Mouse (Mus musculus) T-helper 2 cell (primary cell): ENCODE results near the gene Nr4a3.

ENCODE experiments used
- in situ Hi-C: fragments of 300-600 bp; cut with MboI, MseI; formaldehyde crosslinking; loops from one replicate; pipeline ENCODE4 v1.15.1; 2025; ENCODE audit warnings: high pct_unique_total_duplicates

Nr4a3 gene

DNA sequence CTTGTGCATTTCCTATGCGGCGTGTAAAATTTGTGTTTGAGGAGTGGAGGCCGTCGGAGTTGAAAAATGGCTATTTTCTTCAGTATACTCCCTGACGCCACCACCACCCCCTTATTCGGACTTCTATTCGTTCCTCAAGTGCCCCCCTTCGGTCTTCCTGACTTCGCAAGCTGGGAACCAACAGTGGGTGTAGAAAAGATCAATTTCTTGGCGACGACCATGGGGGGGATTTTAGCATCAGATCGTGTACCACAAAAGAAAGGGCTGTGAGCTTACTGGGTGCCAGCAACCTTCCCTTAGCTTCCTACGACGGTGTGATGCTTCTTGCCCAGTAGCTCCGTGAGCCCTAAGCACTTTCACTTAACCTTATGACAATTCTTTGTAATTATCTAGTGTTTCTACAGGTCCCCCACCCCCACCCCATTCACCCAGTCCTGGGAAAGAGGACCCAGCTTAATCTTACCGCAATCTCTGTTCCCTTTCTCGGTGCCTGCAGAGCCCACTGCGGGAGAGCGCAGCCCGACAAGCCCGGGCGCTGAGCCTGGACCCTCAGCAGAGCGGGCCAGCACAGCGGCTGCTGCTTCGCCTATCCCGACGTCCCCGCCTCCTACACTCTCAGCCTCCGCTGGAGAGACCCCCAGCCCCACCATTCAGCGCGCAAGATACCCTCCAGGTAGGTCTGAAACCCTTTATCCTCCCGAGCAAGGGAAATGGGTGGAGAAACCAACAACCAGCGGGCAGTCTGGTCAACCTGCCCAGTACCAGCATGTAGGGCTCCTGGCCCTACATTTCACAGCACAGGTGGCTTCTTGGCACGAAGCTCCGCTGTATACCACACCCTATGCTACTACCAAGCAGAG, 3.7 kb downstream of the Nr4a3 start:
- in situ Hi-C loops, result loop anchor here (5.0 kb wide), 1 partner anchor 234 kb away; no protein-coding TSS in a partner anchor

GRCm38 (mm10) chr4:48050020-48050419, 5.1 kb downstream of the Nr4a3 start:
- in situ Hi-C loops, result no loop called here

DNA sequence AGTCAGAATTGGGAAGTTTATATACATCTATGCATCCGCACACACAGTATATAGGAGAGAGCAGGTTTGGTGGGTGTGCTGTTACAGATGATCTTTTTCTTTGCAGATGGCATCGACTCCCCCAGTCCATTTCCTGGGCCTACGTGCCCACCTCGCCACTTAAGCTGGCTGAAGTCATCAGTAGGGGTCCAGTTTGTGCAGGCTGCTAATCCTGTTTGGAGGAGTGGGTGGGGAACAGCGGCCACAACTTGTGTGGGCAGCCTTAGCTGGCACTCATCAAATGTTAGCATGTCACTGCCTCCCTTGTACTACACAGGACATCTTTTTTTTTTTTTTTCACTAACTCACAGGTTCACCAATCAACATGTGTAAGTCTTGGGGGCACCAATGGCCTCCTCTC, 5.5 kb downstream of the Nr4a3 start:
- in situ Hi-C loops, result no loop called here

GRCm38 (mm10) chr4:48051086-48051673, 6.2 kb downstream of the Nr4a3 start:
- in situ Hi-C loops, result no loop called here

GRCm38 (mm10) chr4:48051674-48052121, 6.7 kb downstream of the Nr4a3 start:
- in situ Hi-C loops, result no loop called here

DNA sequence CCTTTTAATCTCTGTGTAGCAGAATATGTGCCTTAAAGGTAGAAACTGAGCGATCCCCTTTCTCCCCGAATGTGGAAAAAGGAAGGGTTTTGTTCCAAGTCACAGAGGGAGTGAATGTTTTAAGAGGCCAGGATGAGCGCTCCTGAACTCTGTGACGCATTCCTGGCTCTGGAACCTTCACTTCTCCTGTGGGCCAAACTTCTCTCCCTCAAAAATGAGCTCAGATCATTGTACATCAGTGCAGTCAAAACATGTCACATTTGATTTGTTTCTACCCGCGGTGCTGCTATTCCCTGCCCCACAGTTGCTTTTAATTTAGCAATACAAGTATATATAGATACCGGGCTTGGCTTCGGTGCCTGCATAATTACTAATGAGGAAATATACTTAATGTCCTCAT, 16.8 kb downstream of the Nr4a3 start:
- in situ Hi-C loops, result no loop called here

DNA sequence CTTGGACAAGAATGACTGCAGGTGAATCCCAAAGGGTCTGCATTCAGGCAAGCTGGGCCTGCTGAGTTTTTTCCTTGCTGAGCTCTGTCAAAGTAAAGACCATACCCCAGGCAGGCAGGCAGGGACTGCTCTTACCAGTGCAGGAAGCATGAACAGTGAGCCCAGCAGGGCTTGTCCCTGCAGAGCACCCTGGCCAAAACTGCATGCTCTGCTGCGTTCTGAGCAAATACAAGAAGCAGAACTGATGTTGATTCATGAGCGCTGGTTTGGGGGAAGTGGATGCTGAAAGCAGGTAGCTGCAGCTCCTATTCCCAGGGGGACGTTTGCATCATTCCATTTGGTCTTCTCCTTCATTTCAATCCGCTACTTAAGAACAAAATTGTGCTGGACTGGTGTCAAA, 19.4 kb downstream of the Nr4a3 start:
- in situ Hi-C loops, result no loop called here

DNA sequence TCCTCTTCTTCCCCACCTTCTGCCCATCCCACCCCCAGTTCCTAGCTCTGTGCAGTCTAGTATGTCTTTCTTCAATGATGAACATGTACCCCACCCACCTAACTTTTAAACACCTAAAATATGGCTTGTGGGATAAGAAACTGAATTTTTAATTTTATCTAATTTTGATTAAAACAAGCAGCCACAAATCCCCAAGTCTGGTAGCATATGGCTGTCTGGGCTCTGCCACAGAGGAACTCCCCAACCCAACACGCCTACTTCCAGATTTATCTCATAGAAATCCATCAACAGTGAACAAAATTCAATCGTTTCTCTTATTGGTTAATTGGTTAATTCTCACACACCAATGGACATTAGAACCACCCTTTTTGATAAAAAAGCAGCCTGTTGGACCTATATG, 21.7 kb downstream of the Nr4a3 start:
- in situ Hi-C loops, result no loop called here

- in situ Hi-C loops, result no loop called here
Observed at GRCm38 (mm10) chr4:48069111-48069510, 24.2 kb downstream of the Nr4a3 start.

GRCm38 (mm10) chr4:48072006-48072405, 27.1 kb downstream of the Nr4a3 start:
- in situ Hi-C loops, result no loop called here

- in situ Hi-C loops, result no loop called here
Observed at GRCm38 (mm10) chr4:48073325-48073724, 28.4 kb downstream of the Nr4a3 start.

GRCm38 (mm10) chr4:48074451-48075240, 29.7 kb downstream of the Nr4a3 start:
- in situ Hi-C loops, result no loop called here

GRCm38 (mm10) chr4:48076693-48077471, 31.9 kb downstream of the Nr4a3 start:
- in situ Hi-C loops, result no loop called here

- in situ Hi-C loops, result no loop called here
Observed at GRCm38 (mm10) chr4:48078213-48078612, 33.3 kb downstream of the Nr4a3 start.

GRCm38 (mm10) chr4:48079285-48080039, 34.5 kb downstream of the Nr4a3 start:
- in situ Hi-C loops, result no loop called here

DNA sequence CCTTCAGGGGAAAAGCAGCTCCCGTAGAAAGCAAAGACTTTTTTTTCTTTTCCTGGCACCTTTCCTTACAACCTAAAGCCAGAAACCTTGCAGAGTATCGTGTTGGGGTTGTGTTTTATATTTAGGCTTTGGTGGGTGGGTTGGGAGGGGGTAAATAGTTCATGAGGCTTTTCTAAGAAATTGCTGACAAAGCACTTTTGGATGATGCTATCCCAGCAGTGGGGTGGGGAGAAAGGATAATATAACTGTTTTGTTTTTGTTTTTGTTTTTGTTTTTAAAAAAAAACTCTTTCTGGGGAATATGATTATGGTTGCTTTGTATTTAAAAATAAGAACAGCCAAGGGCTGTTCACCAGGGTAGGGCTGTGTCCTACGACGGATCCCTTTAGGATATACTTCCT, 38.5 kb downstream of the Nr4a3 start:
- in situ Hi-C loops, result no loop called here

- in situ Hi-C loops, result no loop called here
Observed at GRCm38 (mm10) chr4:48086609-48087008, 41.7 kb downstream of the Nr4a3 start.

GRCm38 (mm10) chr4:48087497-48087896, 42.5 kb downstream of the Nr4a3 start:
- in situ Hi-C loops, result no loop called here

DNA sequence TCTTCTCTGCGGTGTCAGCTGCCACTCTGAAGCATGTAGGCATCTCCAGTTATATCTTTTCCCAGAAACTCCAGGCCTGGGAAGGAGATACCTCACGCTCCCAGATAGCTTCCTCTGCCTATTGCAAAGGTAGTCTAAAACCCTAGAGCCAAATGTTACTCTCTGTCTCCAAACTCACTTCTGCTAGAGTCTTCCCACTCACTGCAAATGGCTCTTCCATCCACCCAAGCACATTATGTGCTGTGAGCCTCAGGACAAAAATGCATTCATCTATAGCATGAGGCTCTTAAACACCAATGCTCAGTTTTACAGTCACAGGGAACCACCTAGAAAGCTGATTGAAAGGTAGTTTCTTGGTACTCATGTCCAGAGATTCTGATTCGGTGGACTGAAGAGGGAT, 48.3 kb downstream of the Nr4a3 start:
- in situ Hi-C loops, result no loop called here

- in situ Hi-C loops, result no loop called here
Observed at GRCm38 (mm10) chr4:48100217-48100616, 55.3 kb downstream of the Nr4a3 start.

GRCm38 (mm10) chr4:48101981-48102380, 57.0 kb downstream of the Nr4a3 start:
- in situ Hi-C loops, result no loop called here
